Comparison of ENCODE assay signal across 25 mouse cellular contexts in genomic region chr5:122265942-122266341, GRCm38 (mm10). TPM values are rescaled to one million over a fixed set of nuclear protein-coding genes. Genes with fewer than 3 reads are reported as not detected.
DNase-seq lines count a peak whose midpoint lies in the region; TF ChIP-seq lines count a peak whose summit lies in the region.
"Had no signal": no experiment of that assay in that cellular context is flagged by ENCODE, and none has a peak within 500 bp of the region (broad histone marks: within the 10 kb centered on the region; RNA-seq: fewer than 3 reads in every experiment).

No protein-coding gene starts in this region.

- intact Hi-C loops in gastrocnemius, adult 2 months (cut with DNase I), result loop anchor here (5.0 kb wide), 1 partner anchor 126 kb away; the partner anchor contains the start of gene Arpc3
- intact Hi-C loops in left cerebral cortex, adult 2 months (cut with DNase I), result loop anchor here (5.0 kb wide), 2 partner anchors 61 to 126 kb away; partner anchors contain the start of gene Arpc3

- H3K27ac ChIP-seq in gastrocnemius, adult 2 months, result no peak overlapping the region
- H3K27ac ChIP-seq in left cerebral cortex, adult 2 months, result no peak overlapping the region
- H3K27ac ChIP-seq: hindbrain, embryonic 13.5 days; intestine, embryonic 15.5 days; limb, embryonic 13.5 days; liver, embryonic 15.5 days; midbrain, embryonic 10.5 days; neural tube, embryonic 15.5 days had no signal

- DNase-seq in gastrocnemius, adult 2 months, result no peak
- no peak for DNase-seq in gastrocnemius, adult 18-20 months (ENCODE audit: low spot score)
- DNase-seq in left cerebral cortex, adult 2 months (ENCODE audit: extremely low spot score in 1 of 2, low spot score in 2 of 2), result no peak
- no peak for DNase-seq in left cerebral cortex, adult 18-20 months (ENCODE audit: low spot score in 2 of 2)
- DNase-seq in A20 (ENCODE audit: low read depth, low spot score), result peak; percentile 58
- peak; percentile 39 for DNase-seq in induced T-regulatory cell, adult 2 months (ENCODE audit: low read depth)
- DNase-seq in right cerebral cortex, postnatal 10 days (ENCODE audit: low spot score in 2 of 2), result no peak
- DNase-seq: adrenal gland, postnatal 25 days; cerebellum, adult 9-10 months; gastrocnemius, postnatal 14 days; heart, adult 11 months; heart, postnatal 14 days; kidney, postnatal 10 days; layer of hippocampus, postnatal 36 days; lung, postnatal 10 days; right cerebral cortex, adult 18-20 months; thymus, adult 2 months; thymus, postnatal 4 days had no signal

- no peak overlapping the region for H3K4me3 ChIP-seq in gastrocnemius, adult 2 months
- no peak overlapping the region for H3K4me3 ChIP-seq in left cerebral cortex, adult 2 months
- H3K4me3 ChIP-seq: heart, embryonic 12.5 days; hindbrain, embryonic 13.5 days; intestine, embryonic 15.5 days; limb, embryonic 13.5 days; liver, embryonic 15.5 days; midbrain, embryonic 10.5 days; neural tube, embryonic 15.5 days had no signal

- TF ChIP-seq CTCF in gastrocnemius, adult 2 months (IDR thresholded peaks at IDR 0.05), result peak; percentile 32
- TF ChIP-seq CTCF in left cerebral cortex, adult 2 months (IDR thresholded peaks at IDR 0.05), result peak; percentile 16

RNA-seq across cellular contexts. Expression of gene Tctn1, which starts 1.7 kb away (rescaled TPM):
- 1 to 10 TPM; 1.8 to 2.0 TPM for total RNA-seq in gastrocnemius, adult 2 months (2021)
- 1 to 10 TPM; 1.3 to 2.0 TPM for total RNA-seq in gastrocnemius, adult 18-20 months (2021)
- total RNA-seq in left cerebral cortex, adult 2 months (2021), result 10 to 100 TPM; 13.5 to 13.7 TPM
- 10 to 100 TPM; 10.3 to 14.6 TPM for total RNA-seq in left cerebral cortex, adult 18-20 months (2021)

RNA-seq across cellular contexts. Expression of gene Pptc7, which starts 18.2 kb away (rescaled TPM):
- total RNA-seq in gastrocnemius, adult 2 months (2021), result 100 to 1,000 TPM; 103 to 115 TPM
- 10 to 100 TPM; 91.6 to 96.4 TPM for total RNA-seq in gastrocnemius, adult 18-20 months (2021)
- 10 to 100 TPM; 41.2 to 42.5 TPM for total RNA-seq in left cerebral cortex, adult 2 months (2021)
- 10 to 100 TPM; 42.0 to 50.5 TPM for total RNA-seq in left cerebral cortex, adult 18-20 months (2021)

RNA-seq across cellular contexts. Expression of gene Hvcn1, which starts 59.3 kb away (rescaled TPM):
- under 1 TPM; 0.28 to 0.61 TPM for total RNA-seq in gastrocnemius, adult 2 months (2021)
- 1 to 10 TPM in 1 of 2 experiments, under 1 TPM in 1; 0.80 to 1.2 TPM for total RNA-seq in gastrocnemius, adult 18-20 months (2021)
- 1 to 10 TPM; 2.1 to 2.2 TPM for total RNA-seq in left cerebral cortex, adult 2 months (2021)
- 1 to 10 TPM; 2.6 to 4.3 TPM for total RNA-seq in left cerebral cortex, adult 18-20 months (2021)

Comparison
In these comparisons a context has a peak if more than half of its experiments do, and no peak if none do; other contexts are left out.
1. DNase-seq: peak in A20 (single experiment) and induced T-regulatory cell, adult 2 months (single experiment); none in gastrocnemius, adult 2 months (single experiment), gastrocnemius, adult 18-20 months (single experiment), left cerebral cortex, adult 2 months (0 of 2), left cerebral cortex, adult 18-20 months (0 of 2) and right cerebral cortex, postnatal 10 days (0 of 2).